Mouse (Mus musculus) myocyte (in vitro differentiated cells): ENCODE measurements around the gene Smpd1. TPM values are rescaled to one million over a fixed set of nuclear protein-coding genes. Genes with fewer than 3 reads are reported as not detected.

Experiments used
- H3K27me3 ChIP-seq: one replicate; pipeline ENCODE4 v1.6.1; 2011; ENCODE audit not compliant: control insufficient read depth, insufficient read depth, insufficient read length
- H3K36me3 ChIP-seq: one replicate; pipeline ENCODE4 v1.6.1; 2011; ENCODE audit not compliant: control insufficient read depth, insufficient read depth
- H3K4me2 ChIP-seq: one replicate; pipeline ENCODE4 v1.6.1; 2011; ENCODE audit warnings: low read depth, control low read depth
- H3K4me3 ChIP-seq: one replicate; pipeline ENCODE4 v1.5.1; 2011; ENCODE audit warnings: mild to moderate bottlenecking, control low read depth, moderate library complexity
- H3K79me2 ChIP-seq: one replicate; pipeline ENCODE4 v1.6.1; 2011; ENCODE audit not compliant: control insufficient read depth, insufficient read depth
- H3ac ChIP-seq: one replicate; pipeline ENCODE4 v1.6.1; 2011; ENCODE audit not compliant: control insufficient read depth, insufficient read length
- CEBPB ChIP-seq: IDR thresholded peaks from 2 replicates; pipeline ENCODE4 v1.6.1; 2011; ENCODE audit warnings: mild to moderate bottlenecking, moderate library complexity; ENCODE audit not compliant: poor library complexity, insufficient read depth, severe bottlenecking
- E2F4 ChIP-seq: IDR thresholded peaks from one replicate; pipeline ENCODE4 v1.6.1; 2011; ENCODE audit warnings: mild to moderate bottlenecking, control low read depth, moderate library complexity; ENCODE audit not compliant: insufficient read depth
- MAX ChIP-seq: IDR thresholded peaks from one replicate; pipeline ENCODE4 v1.6.1; 2011; ENCODE audit warnings: low read depth, mild to moderate bottlenecking, control low read depth
- MYOD1 ChIP-seq, 3 experiments: IDR thresholded peaks; one replicate each; pipeline ENCODE4 v1.6.1; 2011; ENCODE audit warnings: control low read depth in 2 of 3, low read depth in 2 of 3, mild to moderate bottlenecking in 2 of 3, moderate library complexity in 1 of 3; ENCODE audit not compliant: insufficient read length in 2 of 3, control insufficient read depth in 1 of 3
- MYOG ChIP-seq, 3 experiments: IDR thresholded peaks; one replicate each; pipeline ENCODE4 v1.6.1; 2011; ENCODE audit warnings: control low read depth in 2 of 3, low read depth in 2 of 3, mild to moderate bottlenecking in 2 of 3; ENCODE audit not compliant: insufficient read length in 2 of 3, control insufficient read depth in 1 of 3, insufficient read depth in 1 of 3
- POLR2A ChIP-seq: IDR thresholded peaks from one replicate; pipeline ENCODE4 v1.6.1; 2011; ENCODE audit warnings: low read depth, mild to moderate bottlenecking, control low read depth, moderate library complexity; ENCODE audit not compliant: insufficient read length
- POLR2AphosphoS2 ChIP-seq: IDR thresholded peaks from one replicate; pipeline ENCODE4 v1.6.1; 2011; ENCODE audit warnings: low read depth, control low read depth; ENCODE audit not compliant: insufficient read length
- REST ChIP-seq: IDR thresholded peaks from one replicate; pipeline ENCODE4 v1.6.1; 2011; ENCODE audit warnings: mild to moderate bottlenecking, control low read depth, moderate library complexity; ENCODE audit not compliant: insufficient read depth, insufficient read length
- SRF ChIP-seq: IDR thresholded peaks from one replicate; pipeline ENCODE4 v1.6.1; 2011; ENCODE audit warnings: low read depth; ENCODE audit not compliant: control insufficient read depth, insufficient read length
- TCF12 ChIP-seq: IDR thresholded peaks from one replicate; pipeline ENCODE4 v1.6.1; 2011; ENCODE audit warnings: mild to moderate bottlenecking, control low read depth; ENCODE audit not compliant: poor library complexity, insufficient read depth, severe bottlenecking
- TCF3 ChIP-seq: IDR thresholded peaks from one replicate; pipeline ENCODE4 v1.6.1; 2011; ENCODE audit warnings: low read depth, control low read depth; ENCODE audit not compliant: insufficient read length
- USF1 ChIP-seq: IDR thresholded peaks from one replicate; pipeline ENCODE4 v1.6.1; 2011; ENCODE audit warnings: low read depth, mild to moderate bottlenecking, control low read depth, moderate library complexity
- polyA plus RNA-seq: library from polyadenylated mRNA; unstranded; fragments of >200 nt; fragmentation: generic; extraction: Trizol; gene quantifications from one replicate; pipeline ENCODE4 v1.2.1, GENCODE M21; 2012; ENCODE audit warnings: missing spikeins

Smpd1 gene
- polyA plus RNA-seq, 1 experiment = 45.5 TPM

DNA sequence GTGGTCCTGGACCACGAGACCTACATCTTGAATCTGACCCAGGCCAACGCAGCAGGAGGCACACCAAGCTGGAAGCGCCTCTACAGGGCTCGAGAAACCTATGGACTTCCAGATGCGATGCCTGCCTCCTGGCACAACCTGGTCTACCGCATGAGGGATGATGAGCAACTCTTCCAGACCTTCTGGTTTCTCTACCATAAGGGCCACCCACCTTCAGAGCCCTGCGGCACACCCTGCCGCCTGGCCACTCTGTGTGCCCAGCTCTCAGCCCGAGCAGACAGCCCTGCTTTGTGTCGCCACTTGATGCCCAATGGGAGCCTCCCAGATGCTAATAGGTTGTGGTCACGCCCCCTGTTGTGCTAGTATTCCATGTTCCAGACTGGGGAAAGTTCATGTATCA lies 3.5 kb downstream of the Smpd1 start:
- Histone ChIP-seq H3K4me2 (no peak overlapping the region), H3K79me2 (no peaks in the 10 kb centered on the region), H3ac (no peak overlapping the region), H3K4me3 (no peak overlapping the region), H3K36me3 (no peaks in the 10 kb centered on the region), H3K27me3 (no peaks in the 10 kb centered on the region)
- TF ChIP-seq MAX (no peak), MYOG (IDR thresholded peaks at IDR 0.05; ENCODE audit: control insufficient read depth in 1 of 3, insufficient read depth in 1 of 3, insufficient read length in 2 of 3, low read depth in 2 of 3) (no peak)

DNA sequence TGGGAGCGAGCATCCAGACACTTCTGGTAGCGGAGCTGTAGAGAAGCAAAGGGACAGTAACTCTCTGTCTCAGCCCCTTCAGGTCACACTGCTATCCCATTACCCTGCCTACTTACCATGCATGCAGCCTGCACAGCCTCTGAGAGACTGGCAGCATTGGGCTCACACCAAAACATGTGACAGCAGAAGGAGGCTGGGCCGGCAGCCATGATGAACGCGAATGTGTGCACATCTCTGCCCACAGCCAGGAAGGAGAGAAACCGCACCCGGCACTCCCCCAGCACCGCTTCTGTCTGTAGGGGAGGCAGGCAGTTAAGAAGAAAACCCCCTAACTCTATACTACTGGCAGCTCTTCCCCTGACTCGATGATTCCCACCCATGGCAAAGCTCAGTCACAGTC lies 4.9 kb downstream of the Smpd1 start:
- H3K4me2 ChIP-seq = no peak overlapping the region
- no peak overlapping the region for H3ac ChIP-seq
- no peaks in the 10 kb centered on the region for H3K79me2 ChIP-seq
- H3K4me3 ChIP-seq = no peak overlapping the region
- H3K36me3 ChIP-seq = no peaks in the 10 kb centered on the region
- H3K27me3 ChIP-seq = no peaks in the 10 kb centered on the region
- TF ChIP-seq REST = no peak
- TF ChIP-seq POLR2A = no peak
- no peak for TF ChIP-seq TCF12
- TF ChIP-seq E2F4 = no peak
- no peak for TF ChIP-seq CEBPB
- no peak for TF ChIP-seq USF1
- no peak for TF ChIP-seq MAX
- TF ChIP-seq POLR2AphosphoS2 = no peak
- TF ChIP-seq TCF3 = no peak
- no peak for TF ChIP-seq SRF

DNA sequence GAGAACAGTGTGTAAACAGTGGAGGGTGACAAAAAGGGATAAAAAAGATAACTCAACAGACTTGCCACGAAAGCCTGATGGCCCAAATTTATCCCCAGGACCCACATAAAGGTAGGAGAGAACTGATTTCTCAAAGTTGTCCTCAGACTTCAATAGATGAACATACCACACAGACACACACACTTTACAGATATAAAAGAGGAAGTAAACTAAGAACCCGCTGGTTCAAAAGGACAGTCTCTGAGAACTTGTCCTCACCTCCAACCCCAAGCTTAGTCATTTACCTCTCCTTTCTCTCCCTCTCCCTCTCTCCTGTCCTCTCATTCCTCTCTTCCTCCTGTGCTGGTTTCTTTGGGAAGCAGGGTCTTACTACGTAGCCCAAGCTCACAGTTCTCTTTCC lies 8.2 kb downstream of the Smpd1 start:
- TF ChIP-seq SRF (no peak), E2F4 (no peak), REST (no peak), MYOD1 (IDR thresholded peaks at IDR 0.05; ENCODE audit: control insufficient read depth in 1 of 3, insufficient read length in 2 of 3, low read depth in 2 of 3) (no peak), TCF12 (no peak)
- no peak overlapping the region for H3K4me3 ChIP-seq
- no peaks in the 10 kb centered on the region for H3K27me3 ChIP-seq
- H3ac ChIP-seq = no peak overlapping the region
- H3K4me2 ChIP-seq = no peak overlapping the region
- no peaks in the 10 kb centered on the region for H3K79me2 ChIP-seq
- peaks cover 2% of the 10 kb centered on the region for H3K36me3 ChIP-seq

DNA sequence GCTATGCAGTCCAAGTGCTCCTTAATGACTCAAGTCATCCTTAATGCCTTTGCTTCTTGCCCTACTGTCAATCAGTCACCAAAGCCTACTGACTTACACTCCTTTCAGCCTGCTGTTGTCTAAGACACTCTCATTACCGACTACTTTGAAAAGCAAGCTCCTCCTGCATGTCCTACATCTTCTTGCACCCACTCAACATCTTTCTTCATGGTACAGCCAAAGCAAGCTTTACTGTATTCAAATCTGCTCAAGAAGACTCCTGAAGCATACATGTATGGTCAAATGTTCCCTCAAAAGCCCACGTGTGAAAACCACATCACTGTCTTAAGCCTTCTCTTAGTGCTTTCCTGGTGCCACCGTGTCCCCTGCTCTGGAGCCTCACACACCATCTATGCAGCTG lies 9.2 kb downstream of the Smpd1 start:
- H3K4me2 ChIP-seq = no peak overlapping the region
- peaks cover 2% of the 10 kb centered on the region for H3K36me3 ChIP-seq
- H3ac ChIP-seq = no peak overlapping the region
- H3K27me3 ChIP-seq = no peaks in the 10 kb centered on the region
- no peak overlapping the region for H3K4me3 ChIP-seq
- TF ChIP-seq CEBPB = no peak
- no peak for TF ChIP-seq MAX
- no peak for TF ChIP-seq REST
- no peak for TF ChIP-seq MYOD1 (IDR thresholded peaks at IDR 0.05; ENCODE audit: control insufficient read depth in 1 of 3, insufficient read length in 2 of 3, low read depth in 2 of 3)
- TF ChIP-seq TCF3 = no peak
- TF ChIP-seq SRF = no peak
- no peak for TF ChIP-seq USF1
- TF ChIP-seq MYOG (IDR thresholded peaks at IDR 0.05; ENCODE audit: control insufficient read depth in 1 of 3, insufficient read depth in 1 of 3, insufficient read length in 2 of 3, low read depth in 2 of 3) = no peak
- no peak for TF ChIP-seq POLR2AphosphoS2
- no peak for TF ChIP-seq TCF12
- TF ChIP-seq POLR2A = no peak
- no peak for TF ChIP-seq E2F4
- H3K79me2 ChIP-seq = no peaks in the 10 kb centered on the region

DNA sequence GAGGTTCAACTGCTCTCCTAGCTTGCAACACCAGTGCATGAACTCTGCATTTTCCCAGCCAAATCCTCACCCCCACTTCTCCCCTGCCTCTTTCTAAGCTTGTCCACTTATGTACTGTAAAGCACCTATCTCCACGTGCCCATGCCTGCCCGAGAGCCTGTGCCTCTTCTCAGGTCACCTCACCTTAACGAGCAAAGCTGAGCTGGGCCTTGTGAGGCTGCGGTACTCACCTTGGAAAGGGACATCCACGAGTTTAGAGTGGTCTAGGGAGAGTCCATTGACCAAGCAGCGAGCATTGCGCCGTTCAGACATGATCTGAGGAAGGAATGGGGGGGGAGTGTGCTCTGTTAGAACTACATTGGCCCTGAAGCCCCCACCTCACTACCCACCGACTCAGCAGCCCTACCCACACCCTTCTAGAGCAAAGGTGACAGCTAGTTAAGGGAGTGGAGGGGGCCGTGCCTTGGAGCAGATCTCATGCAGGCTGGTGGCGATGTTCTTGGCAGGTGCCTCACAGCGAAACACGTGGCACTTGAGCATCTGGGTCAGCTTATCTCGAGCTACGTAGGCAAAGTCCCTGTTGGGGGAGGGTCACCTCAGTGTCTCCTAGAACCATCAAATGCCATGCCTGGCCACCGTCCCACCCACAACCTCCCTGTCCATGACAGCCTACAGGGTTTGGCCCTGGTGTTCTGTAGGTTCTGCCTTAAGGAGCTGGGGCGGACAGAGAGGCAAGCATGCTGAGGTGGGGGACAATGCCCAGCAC lies 11.1 kb downstream of the Smpd1 start:
- H3K36me3 ChIP-seq = peaks cover 2% of the 10 kb centered on the region
- TF ChIP-seq USF1 = no peak
- H3K79me2 ChIP-seq = no peaks in the 10 kb centered on the region
- no peaks in the 10 kb centered on the region for H3K27me3 ChIP-seq
- no peak overlapping the region for H3K4me3 ChIP-seq
- no peak overlapping the region for H3ac ChIP-seq
- H3K4me2 ChIP-seq = no peak overlapping the region

DNA sequence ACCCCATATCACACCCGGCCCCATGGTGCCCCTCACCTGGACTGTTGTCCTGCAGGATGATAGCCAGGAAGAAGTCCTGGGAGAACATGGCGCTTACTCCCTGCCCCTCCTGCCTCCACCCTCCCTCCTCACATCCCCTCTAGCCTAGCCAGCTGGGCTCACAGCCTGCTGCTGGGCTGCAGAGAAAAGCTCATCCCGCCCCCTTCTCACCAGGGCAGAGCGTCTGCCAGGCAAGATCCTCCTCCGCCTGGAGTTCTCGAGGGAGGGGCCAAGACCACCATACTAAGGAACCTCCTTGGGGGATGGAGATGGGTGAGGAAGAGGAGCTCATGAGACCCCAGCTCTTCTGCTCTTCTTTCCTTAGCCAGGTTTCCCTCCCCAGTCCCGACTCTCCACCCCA lies 14.4 kb downstream of the Smpd1 start:
- peaks cover 7% of the 10 kb centered on the region for H3K36me3 ChIP-seq
- no peaks in the 10 kb centered on the region for H3K79me2 ChIP-seq

More for the DNA sequence above, 14.4 kb downstream of the Smpd1 start:
- Histone ChIP-seq H3K4me2 (no peak overlapping the region), H3K27me3 (no peaks in the 10 kb centered on the region), H3ac (no peak overlapping the region), H3K4me3 (no peak overlapping the region)
- TF ChIP-seq TCF12 = no peak
- no peak for TF ChIP-seq TCF3
- no peak for TF ChIP-seq POLR2A
- no peak for TF ChIP-seq MYOD1 (IDR thresholded peaks at IDR 0.05; ENCODE audit: control insufficient read depth in 1 of 3, insufficient read length in 2 of 3, low read depth in 2 of 3)
- TF ChIP-seq E2F4 = no peak
- TF ChIP-seq POLR2AphosphoS2 = no peak
- no peak for TF ChIP-seq MAX
- TF ChIP-seq REST = no peak
- no peak for TF ChIP-seq SRF
- TF ChIP-seq CEBPB = no peak
- no peak for TF ChIP-seq MYOG (IDR thresholded peaks at IDR 0.05; ENCODE audit: control insufficient read depth in 1 of 3, insufficient read depth in 1 of 3, insufficient read length in 2 of 3, low read depth in 2 of 3)
- no peak for TF ChIP-seq USF1
